8 mouse cellular contexts compared by ENCODE assay signal in the genomic region with DNA sequence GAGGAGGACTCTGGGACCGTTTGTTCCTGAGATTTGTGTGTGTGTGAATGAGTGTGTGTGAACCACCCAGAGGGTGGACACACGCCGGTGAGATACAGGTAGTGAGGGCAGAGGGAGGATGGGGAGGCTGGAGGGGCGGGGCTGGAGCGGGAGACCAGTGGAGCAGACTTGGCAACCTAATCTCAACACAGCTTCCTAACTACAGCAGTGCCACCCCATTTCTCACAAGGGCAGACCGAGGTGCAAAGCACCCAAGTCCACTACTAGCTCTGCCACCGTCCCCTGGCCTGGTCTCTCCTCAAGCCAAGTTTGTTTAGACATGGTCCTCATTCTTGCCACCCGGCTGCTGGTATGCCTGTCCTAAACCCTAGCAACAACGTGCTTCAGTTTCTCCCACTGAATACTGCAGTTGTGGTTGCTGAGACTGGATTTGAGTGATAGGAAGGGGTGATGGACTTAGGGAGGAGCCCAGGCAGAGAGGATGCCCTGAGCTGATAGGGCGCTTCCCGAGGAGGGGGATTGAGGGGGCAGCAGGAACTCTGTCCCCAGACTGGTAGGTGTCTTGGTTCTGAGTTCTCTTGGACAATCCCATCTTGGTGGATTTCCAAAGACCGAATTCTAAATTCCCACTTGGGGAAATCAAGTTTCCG. TPM values are rescaled to one million over a fixed set of nuclear protein-coding genes. Genes with fewer than 3 reads are reported as not detected.
A peak's percentile ranks its signal among the peaks of the same experiment; 100 is the strongest.
DNase-seq lines count a peak whose midpoint lies in the region; ATAC-seq and TF ChIP-seq lines count a peak whose summit lies in the region.

No protein-coding gene starts in this region.

- H3K9me3 ChIP-seq in heart, embryonic 10.5 days = no peaks in the 10 kb centered on the region
- H3K9me3 ChIP-seq in MEL (replicated peaks; ENCODE audit: insufficient read depth, low read length) = no peaks in the 10 kb centered on the region
- no peaks in the 10 kb centered on the region for H3K9me3 ChIP-seq in hindbrain, embryonic 10.5 days
- no peaks in the 10 kb centered on the region for H3K9me3 ChIP-seq in midbrain, embryonic 11.5 days (ENCODE audit: control insufficient read depth, low read length)

- peaks cover 49% of the 10 kb centered on the region for H3K4me1 ChIP-seq in heart, embryonic 10.5 days
- peaks cover 5 to 28% of the 10 kb centered on the region in 2 experiments for H3K4me1 ChIP-seq in MEL (ENCODE audit: control insufficient read depth in 1 of 2, insufficient read depth in 2 of 2, low read length in 2 of 2)
- H3K4me1 ChIP-seq in hindbrain, embryonic 10.5 days (replicated peaks) = peaks cover 69% of the 10 kb centered on the region
- H3K4me1 ChIP-seq in midbrain, embryonic 11.5 days (ENCODE audit: control insufficient read depth, insufficient read depth, low read length) = peaks cover 34% of the 10 kb centered on the region

- peaks cover 14% of the 10 kb centered on the region for H3K79me2 ChIP-seq in MEL (ENCODE audit: control insufficient read depth, insufficient read depth, low read length, poor library complexity)

- no peak for TF ChIP-seq CTCF in MEL (IDR thresholded peaks at IDR 0.05 in 2 of 3, conservative IDR thresholded peaks at IDR 0.05 in 1 of 3; ENCODE audit: control insufficient read depth in 1 of 3, insufficient read depth in 1 of 3, low read depth in 2 of 3, low read length in 3 of 3, poor library complexity in 1 of 3, severe bottlenecking in 1 of 3)

- peak overlapping the region; percentile 92 for H3K4me2 ChIP-seq in midbrain, embryonic 11.5 days

- 22% methylated on average over 13 of the region's 13 CpGs for WGBS in heart, embryonic 10.5 days
- 31% methylated on average over 13 of the region's 13 CpGs for WGBS in hindbrain, embryonic 10.5 days
- 20% methylated on average over 13 of the region's 13 CpGs for WGBS in midbrain, embryonic 11.5 days

- H3K9ac ChIP-seq in MEL (ENCODE audit: control insufficient read depth, low read depth, low read length, poor library complexity, severe bottlenecking) = peak overlapping the region; percentile 56
- H3K9ac ChIP-seq in midbrain, embryonic 11.5 days (ENCODE audit: low read length) = peak overlapping the region; percentile 98

- ATAC-seq in midbrain, embryonic 11.5 days (ENCODE audit: low FRiP score) = no peak
- no peak for ATAC-seq in frontal cortex, adult (ENCODE audit: low TSS enrichment)

- TF ChIP-seq POLR2A in MEL (IDR thresholded peaks at IDR 0.05; ENCODE audit: control insufficient read depth in 1 of 2, insufficient read depth in 1 of 2, low read depth in 1 of 2, low read length in 2 of 2, poor library complexity in 1 of 2) = no peak

- peak overlapping the region; percentile 91 for H3K4me3 ChIP-seq in heart, embryonic 10.5 days
- peak overlapping the region; percentile 85 for H3K4me3 ChIP-seq in MEL (ENCODE audit: control insufficient read depth in 1 of 2, insufficient read depth in 1 of 2, low read depth in 2 of 2, low read length in 2 of 2)
- H3K4me3 ChIP-seq in hindbrain, embryonic 10.5 days = peak overlapping the region; percentile 94
- H3K4me3 ChIP-seq in midbrain, embryonic 11.5 days (ENCODE audit: low read depth, low read length) = peak overlapping the region; percentile 90

- TF ChIP-seq EP300 in MEL (IDR thresholded peaks at IDR 0.05; ENCODE audit: low read depth in 1 of 2, low read length in 2 of 2) = no peak

- H3K27me3 ChIP-seq in heart, embryonic 10.5 days (ENCODE audit: insufficient read depth, poor library complexity, severe bottlenecking) = no peaks in the 10 kb centered on the region
- H3K27me3 ChIP-seq in MEL (ENCODE audit: control insufficient read depth in 1 of 2, insufficient read depth in 2 of 2, low read length in 2 of 2) = no peaks in the 10 kb centered on the region
- H3K27me3 ChIP-seq in hindbrain, embryonic 10.5 days (ENCODE audit: insufficient read depth, poor library complexity, severe bottlenecking) = peaks cover 9% of the 10 kb centered on the region; the same call in 1 of the 2 replicates
- no peaks in the 10 kb centered on the region for H3K27me3 ChIP-seq in midbrain, embryonic 11.5 days (ENCODE audit: control insufficient read depth, insufficient read depth, low read length)

- DNase-seq in heart, embryonic 10.5 days (ENCODE audit: low spot score) = no peak
- DNase-seq in heart, adult 8-10 months (ENCODE audit: low spot score) = no peak
- DNase-seq in MEL (ENCODE audit: low read depth, low spot score) (peak; percentile 56), adipocyte (ENCODE audit: low spot score) (no peak)
- DNase-seq in hindbrain, embryonic 10.5 days (ENCODE audit: low spot score) = no peak
- peak; percentile 94 for DNase-seq in midbrain, embryonic 11.5 days (ENCODE audit: low spot score, missing footprints)
- no peak for DNase-seq in ovary, adult 18-20 months (ENCODE audit: low spot score)

- H3K27ac ChIP-seq in heart, embryonic 10.5 days = peak overlapping the region; percentile 99
- H3K27ac ChIP-seq in MEL (ENCODE audit: control insufficient read depth, low read depth, low read length) = peak overlapping the region; percentile 46
- H3K27ac ChIP-seq in hindbrain, embryonic 10.5 days = peak overlapping the region; percentile 98
- peak overlapping the region; percentile 9; the same call in 1 of the 2 replicates for H3K27ac ChIP-seq in midbrain, embryonic 11.5 days (ENCODE audit: low read depth, low read length)

- 0 out of 2 replicates have a peak, but pooled peaks cover 7% of the 10 kb centered on the region for H3K36me3 ChIP-seq in heart, embryonic 10.5 days
- peaks cover 0 to 6% of the 10 kb centered on the region in 2 experiments; a peak in 1 of 4 replicates for H3K36me3 ChIP-seq in MEL (ENCODE audit: control insufficient read depth in 1 of 2, insufficient read depth in 2 of 2, low read length in 2 of 2)
- H3K36me3 ChIP-seq in hindbrain, embryonic 10.5 days = peaks cover 14% of the 10 kb centered on the region
- H3K36me3 ChIP-seq in midbrain, embryonic 11.5 days (ENCODE audit: control insufficient read depth, insufficient read depth, low read length) = no peaks in the 10 kb centered on the region

- TF ChIP-seq RAD21 in MEL (IDR thresholded peaks at IDR 0.05; ENCODE audit: low read depth, low read length) = no peak

TF ChIP-seq in MEL, 35 proteins besides CTCF, POLR2A, EP300 and RAD21:
- TF ChIP-seq USF2 (IDR thresholded peaks at IDR 0.05; ENCODE audit: borderline replicate concordance in 1 of 2, insufficient read depth in 1 of 2, low read depth in 1 of 2, low read length in 2 of 2) (no peak), ZKSCAN1 (IDR thresholded peaks at IDR 0.05; ENCODE audit: low read depth, low read length) (no peak), TAL1 (IDR thresholded peaks at IDR 0.05; ENCODE audit: low read length) (0 out of 2 replicates have a peak, but pooled peaks have one; percentile 9), MEF2A (IDR thresholded peaks at IDR 0.05; ENCODE audit: extremely low read depth, insufficient replicate concordance, low read depth, low read length, poor library complexity, severe bottlenecking) (no peak)

RNA-seq across cellular contexts. Expression of a gene that starts 2.5 kb away (rescaled TPM):
- 6.7 and 10.5 TPM in 2 replicates for polyA plus RNA-seq in heart, embryonic 10.5 days (2016; fragmentation: Nextera tagmentation; extraction: Ambion mirVana)
- total RNA-seq in heart, adult 8-10 months (2022) = 1 to 10 TPM; 5.5 to 8.5 (median 7.0) TPM
- 1.5 and 2.0 TPM in 2 replicates for total RNA-seq in MEL (2012; rRNA removed)
- polyA plus RNA-seq in MEL (2012; ENCODE audit: insufficient read depth in 1 of 2, insufficient read length in 2 of 2, low read depth in 1 of 2, low replicate concordance in 2 of 2, missing spikeins in 1 of 2) = 10 to 100 TPM in 1 of 2 experiments, not detected in 1; 24.7 TPM
- polyA plus RNA-seq in hindbrain, embryonic 10.5 days (2016; fragmentation: Nextera tagmentation; extraction: Ambion mirVana) = 9.5 and 11.1 TPM in 2 replicates
- polyA plus RNA-seq in midbrain, embryonic 11.5 days (2014; fragmentation: Nextera tagmentation; extraction: Ambion mirVana) = 16.9 and 17.8 TPM in 2 replicates

RNA-seq across cellular contexts. Expression of a gene that starts 19.0 kb away (rescaled TPM):
- 3.1 and 3.3 TPM in 2 replicates for polyA plus RNA-seq in heart, embryonic 10.5 days (2016; fragmentation: Nextera tagmentation; extraction: Ambion mirVana)
- not detected for total RNA-seq in heart, adult 8-10 months (2022)
- not detected in 2 replicates for total RNA-seq in MEL (2012; rRNA removed)
- not detected for polyA plus RNA-seq in MEL (2012; ENCODE audit: insufficient read depth in 1 of 2, insufficient read length in 2 of 2, low read depth in 1 of 2, low replicate concordance in 2 of 2, missing spikeins in 1 of 2)
- 1.4 and 5.1 TPM in 2 replicates for polyA plus RNA-seq in hindbrain, embryonic 10.5 days (2016; fragmentation: Nextera tagmentation; extraction: Ambion mirVana)
- 5.3 and 6.2 TPM in 2 replicates for polyA plus RNA-seq in midbrain, embryonic 11.5 days (2014; fragmentation: Nextera tagmentation; extraction: Ambion mirVana)

RNA-seq across cellular contexts. Expression of a gene that starts 19.4 kb away (rescaled TPM):
- polyA plus RNA-seq in heart, embryonic 10.5 days (2016; fragmentation: Nextera tagmentation; extraction: Ambion mirVana) = 50.6 and 71.3 TPM in 2 replicates
- total RNA-seq in heart, adult 8-10 months (2022) = 1 to 10 TPM; 5.8 to 7.6 (median 6.4) TPM
- 5.1 and 5.7 TPM in 2 replicates for total RNA-seq in MEL (2012; rRNA removed)
- 10 to 100 TPM in 1 of 2 experiments, not detected in 1; 12.1 TPM for polyA plus RNA-seq in MEL (2012; ENCODE audit: insufficient read depth in 1 of 2, insufficient read length in 2 of 2, low read depth in 1 of 2, low replicate concordance in 2 of 2, missing spikeins in 1 of 2)
- polyA plus RNA-seq in hindbrain, embryonic 10.5 days (2016; fragmentation: Nextera tagmentation; extraction: Ambion mirVana) = 45.9 and 47.9 TPM in 2 replicates
- polyA plus RNA-seq in midbrain, embryonic 11.5 days (2014; fragmentation: Nextera tagmentation; extraction: Ambion mirVana) = 52.0 and 55.0 TPM in 2 replicates

RNA-seq across cellular contexts. Expression of a gene that starts 20.0 kb away (rescaled TPM):
- polyA plus RNA-seq in heart, embryonic 10.5 days (2016; fragmentation: Nextera tagmentation; extraction: Ambion mirVana) = 1.2 and 1.4 TPM in 2 replicates
- total RNA-seq in heart, adult 8-10 months (2022) = 1 to 10 TPM; 1.5 to 2.9 (median 2.3) TPM
- total RNA-seq in MEL (2012; rRNA removed) = 0.08 and 0.13 TPM in 2 replicates
- under 1 TPM in 1 of 2 experiments, not detected in 1; 0.31 TPM for polyA plus RNA-seq in MEL (2012; ENCODE audit: insufficient read depth in 1 of 2, insufficient read length in 2 of 2, low read depth in 1 of 2, low replicate concordance in 2 of 2, missing spikeins in 1 of 2)
- 1.3 and 3.3 TPM in 2 replicates for polyA plus RNA-seq in hindbrain, embryonic 10.5 days (2016; fragmentation: Nextera tagmentation; extraction: Ambion mirVana)
- 0.40 and 0.93 TPM in 2 replicates for polyA plus RNA-seq in midbrain, embryonic 11.5 days (2014; fragmentation: Nextera tagmentation; extraction: Ambion mirVana)

RNA-seq across cellular contexts. Expression of a gene that starts 51.6 kb away (rescaled TPM):
- 5.1 and 5.3 TPM in 2 replicates for polyA plus RNA-seq in heart, embryonic 10.5 days (2016; fragmentation: Nextera tagmentation; extraction: Ambion mirVana)
- 1 to 10 TPM; 3.3 to 4.2 (median 4.1) TPM for total RNA-seq in heart, adult 8-10 months (2022)
- total RNA-seq in MEL (2012; rRNA removed) = 6.1 and 62.9 TPM in 2 replicates
- polyA plus RNA-seq in MEL (2012; ENCODE audit: insufficient read depth in 1 of 2, insufficient read length in 2 of 2, low read depth in 1 of 2, low replicate concordance in 2 of 2, missing spikeins in 1 of 2) = 10 to 100 TPM in 1 of 2 experiments, not detected in 1; 34.9 TPM
- 1.3 and 3.0 TPM in 2 replicates for polyA plus RNA-seq in hindbrain, embryonic 10.5 days (2016; fragmentation: Nextera tagmentation; extraction: Ambion mirVana)
- 1.1 and 1.2 TPM in 2 replicates for polyA plus RNA-seq in midbrain, embryonic 11.5 days (2014; fragmentation: Nextera tagmentation; extraction: Ambion mirVana)

Comparison
In these comparisons a context has a peak if more than half of its experiments do, and no peak if none do; other contexts are left out.
1. DNase-seq: peak in MEL (single experiment) and midbrain, embryonic 11.5 days (single experiment); none in heart, embryonic 10.5 days (single experiment), heart, adult 8-10 months (single experiment), hindbrain, embryonic 10.5 days (single experiment), ovary, adult 18-20 months (single experiment) and adipocyte (single experiment).
2. H3K27ac ChIP-seq: peak in every context shown above with its lines; median percentile 99 in heart, embryonic 10.5 days; 98 in hindbrain, embryonic 10.5 days; 46 in MEL; 9 in midbrain, embryonic 11.5 days.
3. Peak in every context shown above with its lines, with median percentiles within 50 percentile points of each other: H3K4me3 ChIP-seq.